Mouse (Mus musculus) erythroblast, embryonic 14.5 days (primary cell): ENCODE measurements around the gene Kif26b.

Source experiments
- GATA1 ChIP-seq: IDR thresholded peaks from 2 replicates; pipeline ENCODE4 v1.6.1; 2012; ENCODE audit warnings: low read length, inconsistent platforms, mixed read lengths
- TAL1 ChIP-seq: IDR thresholded peaks from 3 replicates; pipeline ENCODE4 v1.6.1; 2012; ENCODE audit warnings: low read length, inconsistent platforms, mixed read lengths

GRCm38 (mm10) chr1:178708356-178708755 lies 179.4 kb downstream of the Kif26b start:
- TF ChIP-seq GATA1 (no peak), TAL1 (no peak)
